Comparison of ENCODE assay signal across 9 mouse cellular contexts in genomic region chr17:34795633-34796032, GRCm38 (mm10). TPM values are rescaled to one million over a fixed set of nuclear protein-coding genes. Genes with fewer than 3 reads are reported as not detected.
DNase-seq lines count a peak whose midpoint lies in the region; ATAC-seq lines count a peak whose summit lies in the region.
"Had no signal": no experiment of that assay in that cellular context is flagged by ENCODE, and none has a peak within 500 bp of the region (broad histone marks: within the 10 kb centered on the region; RNA-seq: fewer than 3 reads in every experiment).

No protein-coding gene starts in this region.

- no peaks in the 10 kb centered on the region for H3K4me1 ChIP-seq in hindbrain, embryonic 10.5 days (replicated peaks)
- no peaks in the 10 kb centered on the region for H3K4me1 ChIP-seq in hindbrain, embryonic 16.5 days (ENCODE audit: control insufficient read depth, insufficient read depth, low read depth, low read length)

- intact Hi-C loops in heart, postnatal 14 days (cut with DNase I), result no loop called here

- DNase-seq in hindbrain, embryonic 10.5 days (ENCODE audit: low spot score), result peak; percentile 27
- peak; percentile 48 for DNase-seq in urinary bladder, postnatal 14 days (ENCODE audit: low spot score)
- DNase-seq in urinary bladder, adult 2 months (ENCODE audit: low spot score), result no peak
- peak; percentile 40 for DNase-seq in cerebellum, adult 8-10 months
- DNase-seq in heart, postnatal 14 days, result peak; percentile 49 to 74
- DNase-seq in lung, postnatal 4 days, result peak; percentile 24 to 65

- no peak overlapping the region for H3K4me2 ChIP-seq in hindbrain, embryonic 16.5 days (ENCODE audit: low read length)

- no peaks in the 10 kb centered on the region for H3K27me3 ChIP-seq in hindbrain, embryonic 10.5 days (ENCODE audit: insufficient read depth, poor library complexity, severe bottlenecking)
- H3K27me3 ChIP-seq in hindbrain, embryonic 16.5 days (replicated peaks; ENCODE audit: control insufficient read depth, insufficient read depth, low read length), result no peaks in the 10 kb centered on the region

- H3K36me3 ChIP-seq in hindbrain, embryonic 10.5 days, result no peaks in the 10 kb centered on the region
- no peaks in the 10 kb centered on the region for H3K36me3 ChIP-seq in hindbrain, embryonic 16.5 days (ENCODE audit: control insufficient read depth, insufficient read depth, low read length)

- no peak overlapping the region for H3K4me3 ChIP-seq in hindbrain, embryonic 10.5 days
- no peak overlapping the region for H3K4me3 ChIP-seq in hindbrain, embryonic 16.5 days (ENCODE audit: low read length)
- H3K4me3 ChIP-seq: myocyte had no signal

- peaks cover 9% of the 10 kb centered on the region; the same call in 1 of the 2 replicates for H3K9me3 ChIP-seq in hindbrain, embryonic 10.5 days
- H3K9me3 ChIP-seq in hindbrain, embryonic 16.5 days (ENCODE audit: control insufficient read depth, low read length), result no peaks in the 10 kb centered on the region

- WGBS in hindbrain, embryonic 10.5 days, result 64% methylated on average over 9 of the region's 9 CpGs
- WGBS in hindbrain, embryonic 16.5 days, result 68% methylated on average over 9 of the region's 9 CpGs

- H3K9ac ChIP-seq in hindbrain, embryonic 16.5 days (ENCODE audit: low read depth, low read length), result no peak overlapping the region

- ATAC-seq in hindbrain, embryonic 16.5 days, result no peak
- no peak for ATAC-seq in activated CD4-positive, CD25-positive, alpha-beta regulatory T cell, adult 4 months

- H3K27ac ChIP-seq in hindbrain, embryonic 10.5 days, result no peak overlapping the region
- H3K27ac ChIP-seq in hindbrain, embryonic 16.5 days (ENCODE audit: low read depth, low read length), result no peak overlapping the region

RNA-seq across cellular contexts. Expression of gene Cyp21a1, which starts 8.7 kb away (rescaled TPM):
- not detected in 2 replicates for polyA plus RNA-seq in hindbrain, embryonic 10.5 days (2016; fragmentation: Nextera tagmentation; extraction: Ambion mirVana)
- polyA plus RNA-seq in hindbrain, embryonic 16.5 days (2015; fragmentation: Nextera tagmentation; extraction: Ambion mirVana), result not detected in 2 replicates
- not detected in 2 replicates for polyA plus RNA-seq in urinary bladder, adult 2 months (2012; rRNA removed)
- not detected for total RNA-seq in heart, postnatal 14 days (2021)
- polyA plus RNA-seq in activated CD4-positive, CD25-positive, alpha-beta regulatory T cell, adult 4 months (2017; shearing (Covaris generic)), result not detected
- polyA plus RNA-seq: myocyte had no signal

RNA-seq across cellular contexts. Expression of gene Stk19, which starts 41.1 kb away (rescaled TPM):
- 29.0 and 34.4 TPM in 2 replicates for polyA plus RNA-seq in hindbrain, embryonic 10.5 days (2016; fragmentation: Nextera tagmentation; extraction: Ambion mirVana)
- 41.2 and 43.1 TPM in 2 replicates for polyA plus RNA-seq in hindbrain, embryonic 16.5 days (2015; fragmentation: Nextera tagmentation; extraction: Ambion mirVana)
- polyA plus RNA-seq in urinary bladder, adult 2 months (2012; rRNA removed), result 37.0 and 47.5 TPM in 2 replicates
- total RNA-seq in heart, postnatal 14 days (2021), result 10 to 100 TPM; 10.7 to 13.5 TPM
- polyA plus RNA-seq in activated CD4-positive, CD25-positive, alpha-beta regulatory T cell, adult 4 months (2017; shearing (Covaris generic)), result 10 to 100 TPM; 37.3 to 51.6 TPM

RNA-seq across cellular contexts. Expression of gene Dxo, which starts 41.2 kb away (rescaled TPM):
- polyA plus RNA-seq in hindbrain, embryonic 10.5 days (2016; fragmentation: Nextera tagmentation; extraction: Ambion mirVana), result 83.2 and 83.7 TPM in 2 replicates
- polyA plus RNA-seq in hindbrain, embryonic 16.5 days (2015; fragmentation: Nextera tagmentation; extraction: Ambion mirVana), result 68.4 and 68.9 TPM in 2 replicates
- 32.3 and 45.6 TPM in 2 replicates for polyA plus RNA-seq in urinary bladder, adult 2 months (2012; rRNA removed)
- total RNA-seq in heart, postnatal 14 days (2021), result 10 to 100 TPM; 17.5 to 18.2 TPM
- 10 to 100 TPM; 19.8 to 28.0 TPM for polyA plus RNA-seq in activated CD4-positive, CD25-positive, alpha-beta regulatory T cell, adult 4 months (2017; shearing (Covaris generic))

RNA-seq across cellular contexts. Expression of gene C4b, which starts 52.0 kb away (rescaled TPM):
- polyA plus RNA-seq in hindbrain, embryonic 10.5 days (2016; fragmentation: Nextera tagmentation; extraction: Ambion mirVana), result not detected in 2 replicates
- 0.19 and 0.25 TPM in 2 replicates for polyA plus RNA-seq in hindbrain, embryonic 16.5 days (2015; fragmentation: Nextera tagmentation; extraction: Ambion mirVana)
- polyA plus RNA-seq in urinary bladder, adult 2 months (2012; rRNA removed), result 55.7 and 73.2 TPM in 2 replicates
- total RNA-seq in heart, postnatal 14 days (2021), result 10 to 100 TPM; 17.9 to 21.3 TPM
- not detected for polyA plus RNA-seq in activated CD4-positive, CD25-positive, alpha-beta regulatory T cell, adult 4 months (2017; shearing (Covaris generic))
- polyA plus RNA-seq: myocyte had no signal

RNA-seq across cellular contexts. Expression of gene Skiv2l, which starts 54.4 kb away (rescaled TPM):
- polyA plus RNA-seq in hindbrain, embryonic 10.5 days (2016; fragmentation: Nextera tagmentation; extraction: Ambion mirVana), result 58.2 and 65.1 TPM in 2 replicates
- polyA plus RNA-seq in hindbrain, embryonic 16.5 days (2015; fragmentation: Nextera tagmentation; extraction: Ambion mirVana), result 57.1 and 62.6 TPM in 2 replicates
- 50.3 and 58.0 TPM in 2 replicates for polyA plus RNA-seq in urinary bladder, adult 2 months (2012; rRNA removed)
- total RNA-seq in heart, postnatal 14 days (2021), result 10 to 100 TPM; 25.0 to 25.4 TPM
- polyA plus RNA-seq in activated CD4-positive, CD25-positive, alpha-beta regulatory T cell, adult 4 months (2017; shearing (Covaris generic)), result 10 to 100 TPM; 26.0 to 38.5 TPM
